Mouse (Mus musculus) limb, embryonic 15.5 days (tissue): ENCODE data around the gene Wif1. TPM values are rescaled to one million over a fixed set of nuclear protein-coding genes. Genes with fewer than 3 reads are reported as not detected.

ENCODE experiments used
- ATAC-seq: fragments of 200-750 bp; cut with Nextera tagmentation; 2 replicates; pipeline ENCODE4 v1.8.0; 2017; ENCODE audit warnings: low read depth, moderate TSS enrichment; ENCODE audit not compliant: insufficient number of reproducible peaks, low FRiP score, low TSS enrichment
- H3K27ac ChIP-seq: fragments of 300-500 bp; sonication (generic); 2 replicates; pipeline ENCODE4 v1.5.1; 2015; ENCODE audit warnings: moderate library complexity, mild to moderate bottlenecking, inconsistent platforms
- H3K27me3 ChIP-seq: fragments of 300-500 bp; sonication (generic); 2 replicates; pipeline ENCODE4 v1.6.1; 2015; ENCODE audit warnings: inconsistent platforms
- H3K36me3 ChIP-seq: fragments of 300-500 bp; sonication (generic); 2 replicates; pipeline ENCODE4 v1.6.1; 2015; ENCODE audit warnings: inconsistent platforms
- H3K4me1 ChIP-seq: fragments of 300-500 bp; sonication (generic); 2 replicates; pipeline ENCODE4 v1.6.1; 2015; ENCODE audit warnings: inconsistent platforms
- H3K4me2 ChIP-seq: fragments of 300-500 bp; sonication (generic); 2 replicates; pipeline ENCODE4 v1.6.1; 2015; ENCODE audit warnings: mild to moderate bottlenecking, inconsistent platforms
- H3K4me3 ChIP-seq: fragments of 300-500 bp; sonication (generic); 2 replicates; pipeline ENCODE4 v1.5.1; 2015; ENCODE audit warnings: mild to moderate bottlenecking, inconsistent platforms
- H3K9ac ChIP-seq: fragments of 300-500 bp; sonication (generic); 2 replicates; pipeline ENCODE4 v1.6.1; 2015; ENCODE audit warnings: inconsistent platforms
- H3K9me3 ChIP-seq: fragments of 300-500 bp; sonication (generic); 2 replicates; pipeline ENCODE4 v1.6.1; 2016; ENCODE audit warnings: inconsistent platforms
- WGBS: fragments of 180-500 bp; shearing (Covaris S2); methylation state at CpG from one replicate; pipeline ENCODE4 v1.1.7; 2015; 5-methylcytosine and 5-hydroxymethylcytosine counted together
- polyA plus RNA-seq: library from polyadenylated mRNA; unstranded; fragments of >200 nt; fragmentation: Nextera tagmentation; extraction: Ambion mirVana; gene quantifications from 2 replicates; pipeline ENCODE4 v1.2.1, GENCODE M21; 2015

Wif1 gene
- 94.1 and 110 TPM in 2 replicates for polyA plus RNA-seq

DNA sequence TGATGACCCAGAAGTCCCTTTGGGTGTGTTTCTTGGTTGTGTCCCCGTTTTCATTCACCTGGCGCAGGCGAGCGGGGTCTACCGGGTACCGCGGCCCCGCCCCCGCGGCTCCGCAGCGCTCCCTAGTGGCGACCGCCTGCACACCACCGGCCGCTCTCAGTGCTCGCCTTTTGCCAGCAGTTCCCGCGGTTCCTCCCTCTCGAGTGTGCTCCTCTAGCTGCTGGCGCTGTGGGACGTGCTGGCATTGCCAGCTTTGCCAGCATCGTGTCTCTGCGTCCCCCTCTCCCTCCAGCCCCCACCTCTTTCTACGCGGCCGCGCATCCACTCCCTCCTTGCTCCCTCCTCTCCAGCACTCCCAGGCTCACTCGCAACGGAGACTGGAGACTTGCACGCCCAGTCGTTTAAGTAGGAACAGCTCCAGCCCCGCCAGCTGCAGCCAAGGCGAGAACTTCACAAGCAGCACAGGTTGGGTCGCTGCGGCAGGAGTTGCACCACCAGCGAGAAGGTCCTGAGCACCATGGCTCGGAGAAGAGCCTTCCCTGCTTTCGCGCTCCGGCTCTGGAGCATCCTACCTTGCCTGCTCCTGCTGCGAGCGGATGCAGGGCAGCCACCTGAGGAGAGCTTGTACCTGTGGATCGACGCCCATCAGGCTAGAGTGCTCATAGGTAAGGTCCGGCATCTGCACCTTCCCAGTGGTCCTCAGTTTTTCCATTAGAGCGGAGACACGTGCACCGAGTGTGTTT lies at the start of gene Wif1:
Gene Wif1 (plus strand): TSS at position 135 of the 743 bp plus-strand sequence.
- H3K4me2 ChIP-seq = peak within 1 kb of the TSS; percentile 87
- ATAC-seq = peak; percentile 79
- H3K9me3 ChIP-seq = no peaks in the 10 kb centered on the region
- peak within 1 kb of the TSS; percentile 77 for H3K27ac ChIP-seq
- H3K36me3 ChIP-seq = no peaks in the 10 kb centered on the region
- no peaks in the 10 kb centered on the region for H3K27me3 ChIP-seq
- peak within 1 kb of the TSS; percentile 59 for H3K4me3 ChIP-seq
- peak within 1 kb of the TSS; percentile 26; the same call in 1 of the 2 replicates for H3K9ac ChIP-seq
- WGBS = under 1% methylated on average over 49 of the region's 49 CpGs
- peaks cover 4% of the 10 kb centered on the region; the same call in 1 of the 2 replicates for H3K4me1 ChIP-seq

DNA sequence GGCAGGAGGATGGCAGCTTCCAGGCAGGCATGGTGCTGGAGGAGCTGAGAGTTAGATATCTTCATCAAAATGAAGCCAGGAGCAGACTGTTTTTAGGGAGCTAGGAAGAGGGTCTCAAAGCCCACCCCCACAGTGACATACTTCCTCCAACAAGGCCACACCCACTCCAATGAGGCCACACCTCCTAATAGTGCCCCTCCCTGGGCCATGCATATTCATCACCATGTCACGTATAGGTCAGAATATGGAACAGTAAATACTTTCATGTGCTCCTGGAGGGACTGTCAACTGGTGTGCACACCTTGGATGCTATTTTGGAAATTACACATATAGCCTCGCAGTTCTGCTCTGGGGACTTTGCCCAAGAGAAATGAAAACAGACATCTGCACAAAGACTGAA lies 31.6 kb upstream of the Wif1 start:
- Histone ChIP-seq H3K9ac (no peak overlapping the region), H3K27me3 (no peaks in the 10 kb centered on the region), H3K4me1 (no peaks in the 10 kb centered on the region), H3K4me3 (no peak overlapping the region), H3K4me2 (no peak overlapping the region), H3K36me3 (no peaks in the 10 kb centered on the region), H3K9me3 (no peaks in the 10 kb centered on the region), H3K27ac (no peak overlapping the region)
- 64% methylated on average over 2 of the region's 2 CpGs for WGBS
- ATAC-seq = 0 out of 2 replicates have a peak, but pooled peaks have one; percentile 52

DNA sequence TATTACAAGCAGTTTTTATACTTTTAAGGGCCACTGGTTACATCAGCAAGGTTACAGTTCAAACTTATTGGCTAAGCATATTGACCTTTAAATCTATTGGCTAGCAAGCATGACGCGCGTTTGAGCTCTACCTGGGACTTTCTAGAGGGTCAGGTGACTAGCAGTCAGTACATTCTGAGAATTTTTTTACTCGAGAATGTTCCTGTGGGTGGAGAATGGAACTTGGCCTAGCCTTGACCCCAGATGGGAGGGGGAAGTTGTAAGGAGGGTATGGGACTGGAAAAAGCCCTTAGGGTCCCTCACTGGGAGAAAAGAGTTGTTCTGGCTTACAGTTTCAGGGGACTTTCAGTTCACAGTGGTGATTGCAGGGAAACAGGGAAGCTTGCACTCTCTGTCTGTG lies 22.3 kb upstream of the Wif1 start:
- 78% methylated on average over 4 of the region's 4 CpGs for WGBS
- H3K36me3 ChIP-seq = no peaks in the 10 kb centered on the region

DNA sequence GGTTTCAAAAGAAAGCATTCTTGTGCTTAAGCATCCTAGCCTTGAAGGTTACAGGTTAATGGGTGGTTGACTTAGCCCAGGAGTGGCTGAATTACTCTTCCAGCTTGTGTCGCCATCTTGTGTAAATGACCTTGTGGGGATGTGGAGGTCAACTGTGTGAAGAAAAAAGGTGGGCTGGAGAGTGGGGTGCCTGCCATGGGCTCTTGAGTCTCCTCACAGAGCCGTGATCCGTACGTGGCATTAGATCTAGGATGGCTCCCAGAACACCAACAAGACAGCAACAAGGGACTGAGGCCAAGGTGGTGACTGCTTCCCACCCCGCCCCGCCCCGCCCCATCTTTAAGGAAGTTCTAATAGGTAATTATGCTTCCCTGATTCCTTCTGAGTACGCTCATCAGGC lies 17.5 kb upstream of the Wif1 start:
- no peak for ATAC-seq
- Histone ChIP-seq H3K9ac (no peak overlapping the region), H3K4me3 (no peak overlapping the region), H3K27me3 (no peaks in the 10 kb centered on the region), H3K4me2 (no peak overlapping the region), H3K9me3 (no peaks in the 10 kb centered on the region), H3K27ac (no peak overlapping the region), H3K36me3 (no peaks in the 10 kb centered on the region), H3K4me1 (no peaks in the 10 kb centered on the region)
- 58% methylated on average over 8 of the region's 8 CpGs for WGBS

More for the DNA sequence above, 22.3 kb upstream of the Wif1 start:
- no peak overlapping the region for H3K27ac ChIP-seq
- H3K4me2 ChIP-seq = no peak overlapping the region
- ATAC-seq = no peak
- no peaks in the 10 kb centered on the region for H3K9me3 ChIP-seq
- H3K9ac ChIP-seq = no peak overlapping the region
- no peak overlapping the region for H3K4me3 ChIP-seq
- H3K27me3 ChIP-seq = no peaks in the 10 kb centered on the region
- no peaks in the 10 kb centered on the region for H3K4me1 ChIP-seq

DNA sequence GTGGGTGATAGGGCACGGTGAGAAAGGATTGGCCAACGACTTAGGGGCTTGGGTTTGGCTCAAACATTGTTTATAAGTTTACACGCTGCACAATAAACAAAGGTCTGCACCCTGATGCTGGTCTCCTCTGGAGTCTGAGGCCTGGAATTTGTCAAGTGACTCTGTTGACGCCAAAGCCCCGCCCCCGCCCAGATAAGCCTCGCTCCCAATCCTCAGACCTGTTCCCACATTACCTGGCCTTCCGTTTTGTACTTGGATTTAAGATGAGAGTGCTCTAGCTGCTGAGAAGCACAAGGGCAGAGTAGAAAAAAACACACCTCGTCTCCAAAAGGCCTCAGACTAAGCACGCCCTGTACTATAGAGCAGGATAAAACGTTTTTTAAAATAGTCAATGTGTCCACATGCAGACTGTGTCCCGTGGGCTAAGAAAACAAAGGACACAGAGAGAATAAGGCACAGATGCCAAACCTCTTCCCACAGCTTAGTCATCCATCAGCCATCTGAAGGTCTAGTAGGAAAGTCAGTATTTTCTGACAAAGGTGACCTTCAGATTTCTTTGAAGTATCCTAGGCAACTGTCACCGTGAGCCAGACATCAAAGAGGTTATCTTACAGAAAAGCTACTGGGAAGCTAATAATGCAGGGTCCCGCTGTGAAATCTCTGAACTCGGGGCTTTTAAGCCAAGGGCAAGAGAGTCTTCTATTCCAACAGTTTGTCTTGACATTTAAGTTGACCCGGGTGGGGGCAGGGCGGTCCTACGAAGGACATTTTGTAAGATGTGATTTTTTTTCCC lies 16.9 kb upstream of the Wif1 start:
- H3K27me3 ChIP-seq = no peaks in the 10 kb centered on the region
- no peak overlapping the region for H3K9ac ChIP-seq
- no peak for ATAC-seq
- no peak overlapping the region for H3K4me2 ChIP-seq
- no peak overlapping the region for H3K4me3 ChIP-seq
- WGBS = 25% methylated on average over 18 of the region's 18 CpGs
- H3K27ac ChIP-seq = no peak overlapping the region
- H3K9me3 ChIP-seq = no peaks in the 10 kb centered on the region
- H3K4me1 ChIP-seq = no peaks in the 10 kb centered on the region
- no peaks in the 10 kb centered on the region for H3K36me3 ChIP-seq

DNA sequence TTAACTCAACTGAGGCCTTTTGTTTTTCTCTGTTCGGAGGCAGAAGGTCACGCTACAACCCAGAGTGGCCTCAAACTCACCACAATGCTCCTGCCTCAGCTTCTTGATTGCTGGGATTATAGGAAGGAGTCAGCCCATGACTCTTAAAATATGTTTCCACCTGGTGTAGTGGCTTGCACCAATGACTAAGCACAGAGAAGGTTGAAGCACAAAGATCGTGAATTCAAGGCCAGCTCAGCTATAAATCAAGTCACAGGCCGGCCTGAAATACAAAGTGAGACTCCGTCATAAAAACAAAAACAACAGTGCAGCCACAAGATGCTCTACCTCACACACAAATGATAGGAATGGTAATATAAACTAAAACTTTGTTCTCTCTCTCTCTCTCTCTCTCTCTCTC lies 10.8 kb upstream of the Wif1 start:
- H3K4me2 ChIP-seq = no peak overlapping the region
- H3K9me3 ChIP-seq = no peaks in the 10 kb centered on the region
- no peak overlapping the region for H3K27ac ChIP-seq
- no peak overlapping the region for H3K4me3 ChIP-seq
- H3K4me1 ChIP-seq = no peaks in the 10 kb centered on the region
- H3K36me3 ChIP-seq = no peaks in the 10 kb centered on the region
- no peak for ATAC-seq
- no peaks in the 10 kb centered on the region for H3K27me3 ChIP-seq
- H3K9ac ChIP-seq = no peak overlapping the region
- WGBS = 43% methylated on average over 5 of the region's 5 CpGs

DNA sequence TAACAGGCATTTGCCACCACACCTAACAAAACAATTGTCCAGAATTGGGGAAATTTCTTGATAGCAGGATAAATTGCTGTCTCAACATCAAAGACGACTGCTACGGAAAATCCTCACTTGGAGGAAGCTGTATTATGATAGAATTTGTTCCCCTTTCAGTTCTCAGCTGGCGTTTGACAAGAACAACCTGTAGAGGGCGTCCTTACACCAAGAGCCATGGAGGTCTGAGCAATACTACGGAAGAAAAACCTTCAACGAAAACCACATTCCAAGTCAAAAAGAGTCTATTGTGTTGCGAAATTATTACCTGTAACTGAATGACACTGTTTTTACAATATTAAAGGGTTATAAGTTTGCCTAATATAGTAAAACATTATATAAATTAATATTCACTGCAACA lies 2.0 kb upstream of the Wif1 start:
- Histone ChIP-seq H3K4me3 (no peak overlapping the region), H3K4me1 (peaks cover 4% of the 10 kb centered on the region; the same call in 1 of the 2 replicates), H3K27ac (no peak overlapping the region), H3K36me3 (no peaks in the 10 kb centered on the region), H3K27me3 (no peaks in the 10 kb centered on the region), H3K9me3 (no peaks in the 10 kb centered on the region), H3K9ac (no peak overlapping the region), H3K4me2 (no peak overlapping the region)
- ATAC-seq = no peak
- 9% methylated on average over 7 of the region's 7 CpGs for WGBS

DNA sequence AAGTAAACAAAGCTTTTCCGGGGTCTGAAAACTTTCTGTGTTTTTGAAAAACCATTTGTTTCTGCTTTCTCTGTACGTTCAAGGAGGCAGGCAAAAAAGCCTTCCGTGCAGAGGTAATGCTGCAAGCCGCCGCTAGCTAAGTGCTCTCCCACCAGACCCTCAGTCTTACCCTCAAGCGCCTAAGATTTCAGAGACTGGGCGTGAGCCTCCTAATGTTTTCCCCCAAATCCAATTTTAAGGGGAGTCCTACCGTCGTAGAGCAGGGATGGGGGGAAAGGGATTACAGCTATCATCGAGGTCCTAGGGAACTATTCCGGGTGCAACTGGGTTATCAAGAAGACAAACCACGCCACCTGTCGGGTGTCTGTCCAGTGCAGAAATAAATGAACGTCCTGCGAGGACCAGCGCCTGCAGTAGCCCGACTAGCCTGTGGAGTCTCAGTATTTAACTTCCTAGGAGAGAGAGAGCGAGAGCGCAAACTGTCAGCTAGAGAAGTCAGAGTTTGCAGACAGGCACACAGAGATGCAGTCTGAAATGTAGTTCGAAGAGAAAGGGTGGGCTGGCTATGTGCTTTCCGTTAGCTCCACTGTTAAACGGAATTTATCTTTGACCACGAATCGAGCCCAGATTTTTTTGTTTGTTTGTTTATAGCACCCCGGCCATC lies 500 bp upstream of the Wif1 start:
- ATAC-seq = peak; percentile 77
- peak overlapping the region; percentile 26; the same call in 1 of the 2 replicates for H3K9ac ChIP-seq
- under 1% methylated on average over 25 of the region's 25 CpGs for WGBS

DNA sequence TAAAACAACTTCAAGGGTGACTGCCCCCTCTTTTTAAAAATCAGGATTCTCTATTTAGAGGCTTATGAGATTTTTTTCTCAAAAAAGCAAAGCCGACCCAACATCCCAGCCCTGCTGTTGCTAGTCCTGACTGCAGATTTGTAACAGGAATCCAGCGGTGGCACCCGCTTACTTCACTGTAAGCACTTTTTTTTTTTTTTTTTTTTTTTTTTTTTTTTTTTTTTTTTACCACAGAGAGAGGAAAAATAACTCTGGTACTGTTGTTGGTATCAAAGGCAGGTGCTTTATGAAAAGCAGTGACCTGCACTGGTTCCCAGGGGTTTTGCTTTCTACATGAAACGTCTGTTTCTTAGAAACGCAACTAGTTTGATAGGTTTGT lies 798 bp downstream of the Wif1 start:
- peak overlapping the region; percentile 87 for H3K4me2 ChIP-seq
- H3K36me3 ChIP-seq = no peaks in the 10 kb centered on the region
- H3K9me3 ChIP-seq = no peaks in the 10 kb centered on the region
- H3K27me3 ChIP-seq = no peaks in the 10 kb centered on the region
- H3K4me3 ChIP-seq = peak overlapping the region; percentile 59
- 7% methylated on average over 5 of the region's 5 CpGs for WGBS
- 0 out of 2 replicates have a peak overlapping the region, but pooled peaks have one; percentile 77 for H3K27ac ChIP-seq
- H3K9ac ChIP-seq = peak overlapping the region; percentile 26; the same call in 1 of the 2 replicates
- no peak for ATAC-seq
- H3K4me1 ChIP-seq = peaks cover 4% of the 10 kb centered on the region; the same call in 1 of the 2 replicates

More for the DNA sequence above, 500 bp upstream of the Wif1 start:
- peaks cover 4% of the 10 kb centered on the region; the same call in 1 of the 2 replicates for H3K4me1 ChIP-seq
- H3K27me3 ChIP-seq = no peaks in the 10 kb centered on the region
- no peaks in the 10 kb centered on the region for H3K36me3 ChIP-seq
- peak overlapping the region; percentile 59 for H3K4me3 ChIP-seq
- peak overlapping the region; percentile 87 for H3K4me2 ChIP-seq
- peak overlapping the region; percentile 57 for H3K27ac ChIP-seq
- H3K9me3 ChIP-seq = no peaks in the 10 kb centered on the region

DNA sequence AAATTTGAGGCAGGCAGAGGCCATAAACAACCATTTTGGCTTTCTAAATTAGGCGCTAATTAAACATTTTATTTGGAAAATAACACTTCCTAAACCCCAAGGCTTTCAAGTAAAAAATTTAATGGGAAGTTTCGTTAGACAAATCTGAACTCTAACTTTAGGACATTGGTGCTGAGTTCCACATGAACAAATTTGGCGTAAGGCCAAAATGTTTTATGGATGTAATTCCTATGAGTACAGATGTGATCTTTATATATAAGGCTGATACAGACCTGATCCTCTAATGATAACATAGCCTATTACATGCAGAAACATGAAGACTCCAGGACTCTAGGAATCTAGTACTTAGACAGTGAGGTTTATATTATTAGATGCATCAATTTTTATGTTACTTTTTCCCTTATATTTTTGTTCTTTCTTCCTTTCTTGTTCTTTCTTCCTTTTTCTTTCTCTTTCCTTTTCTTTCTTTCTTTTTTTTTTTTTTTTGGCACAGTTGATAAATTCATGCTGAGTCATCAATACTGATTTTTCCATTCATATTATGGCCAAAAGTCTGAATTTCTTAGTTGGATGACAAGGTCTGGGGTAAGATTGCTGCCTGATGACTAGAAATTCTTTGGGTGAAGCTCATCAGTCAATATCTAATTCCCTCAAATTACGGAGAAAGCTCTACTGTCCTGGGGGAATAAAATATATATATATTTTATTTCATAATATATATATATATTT lies 5.0 kb downstream of the Wif1 start:
- Histone ChIP-seq H3K9ac (no peak overlapping the region), H3K4me2 (no peak overlapping the region), H3K27me3 (no peaks in the 10 kb centered on the region), H3K36me3 (no peaks in the 10 kb centered on the region), H3K27ac (no peak overlapping the region), H3K4me3 (no peak overlapping the region), H3K4me1 (peaks cover 12% of the 10 kb centered on the region; the same call in 1 of the 2 replicates), H3K9me3 (no peaks in the 10 kb centered on the region)
- no peak for ATAC-seq
- 50% methylated on average over 4 of the region's 4 CpGs for WGBS

DNA sequence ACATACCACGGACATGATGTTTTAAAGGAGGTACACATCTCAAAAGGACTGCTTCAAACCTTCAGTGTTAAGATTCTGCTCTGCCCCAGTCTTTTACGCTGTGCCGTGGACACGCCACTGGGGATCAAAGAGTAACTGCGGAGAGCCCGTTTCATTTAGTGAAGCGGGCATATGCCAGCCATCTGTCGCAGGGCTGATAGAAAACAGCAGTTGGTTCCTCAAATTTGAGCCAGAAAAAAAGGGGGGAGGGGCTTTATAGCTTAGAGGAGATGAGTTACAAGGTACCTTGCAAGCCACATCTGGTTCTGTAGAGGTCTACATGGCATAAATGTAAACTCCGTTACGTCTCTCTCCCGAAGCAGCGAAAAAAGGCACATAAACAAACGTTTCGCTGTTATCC lies 7.2 kb downstream of the Wif1 start:
- no peaks in the 10 kb centered on the region for H3K27me3 ChIP-seq
- no peak for ATAC-seq
- H3K9me3 ChIP-seq = no peaks in the 10 kb centered on the region
- H3K27ac ChIP-seq = no peak overlapping the region
- no peak overlapping the region for H3K9ac ChIP-seq
- no peak overlapping the region for H3K4me3 ChIP-seq
- no peaks in the 10 kb centered on the region for H3K36me3 ChIP-seq
- H3K4me1 ChIP-seq = 0 out of 2 replicates have a peak, but pooled peaks cover 8% of the 10 kb centered on the region
- H3K4me2 ChIP-seq = no peak overlapping the region
- WGBS = 26% methylated on average over 14 of the region's 14 CpGs
